Mouse (Mus musculus) gastrocnemius, postnatal 25 days (tissue): ENCODE results near the gene Gsk3a. TPM values are rescaled to one million over a fixed set of nuclear protein-coding genes. Genes with fewer than 3 reads are reported as not detected.

Source experiments
- DNase-seq: peaks from one replicate; pipeline ENCODE4 v3.0.0; 2022
- total RNA-seq, 2 experiments: library from RNA; stranded (reverse); gene quantifications; 1 replicate in 1 of 2; 2 replicates in 1 of 2; pipeline ENCODE4 v1.2.3; 2021

Gene Gsk3a
- total RNA-seq, 2 experiments from 2014 or later, result 59.5 to 66.2 TPM

DNA sequence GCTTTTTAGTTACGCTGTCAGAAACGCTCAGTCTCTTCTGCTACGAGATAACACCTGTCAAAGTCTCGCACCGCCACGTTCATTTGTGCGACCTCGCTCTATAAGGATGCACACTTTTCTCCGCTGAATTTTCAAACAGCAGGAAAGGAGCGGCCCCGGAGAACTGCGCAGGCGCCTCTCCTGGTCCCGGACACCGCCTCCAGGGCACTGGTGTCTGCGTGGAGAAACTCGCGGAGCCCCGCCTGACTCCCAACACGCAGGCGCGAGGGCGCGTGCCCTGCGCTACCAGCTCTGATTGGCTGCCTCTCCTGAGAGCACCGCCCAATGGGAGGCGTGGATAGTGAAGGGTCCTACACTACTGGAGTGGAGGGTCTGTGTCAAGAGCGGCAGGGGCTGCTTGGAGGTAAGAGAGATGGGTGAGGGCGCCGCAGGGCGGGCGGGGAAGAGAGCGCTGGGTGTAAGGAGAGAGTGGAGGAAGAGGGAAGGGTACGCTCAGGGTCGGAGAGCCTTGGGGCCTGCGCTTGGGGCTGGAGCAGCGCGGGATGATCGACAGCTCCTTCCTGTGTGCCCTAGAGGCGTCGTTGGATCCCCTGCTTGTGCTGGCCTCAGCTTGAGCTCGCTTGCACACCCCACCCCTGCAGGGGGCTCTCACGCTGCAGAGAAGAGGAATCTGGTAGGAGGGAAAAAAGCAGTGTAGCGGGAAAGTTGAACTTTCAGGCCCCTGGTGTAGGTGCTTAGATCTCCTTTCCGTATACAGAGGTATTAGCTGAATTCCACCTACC is 16.4 kb downstream of the Gsk3a start, which contains the start of gene Zfp526:
Gene Zfp526, plus strand, starts transcription at position 324 of the 782 bp plus-strand sequence.
- peak; percentile 98 for DNase-seq

DNA sequence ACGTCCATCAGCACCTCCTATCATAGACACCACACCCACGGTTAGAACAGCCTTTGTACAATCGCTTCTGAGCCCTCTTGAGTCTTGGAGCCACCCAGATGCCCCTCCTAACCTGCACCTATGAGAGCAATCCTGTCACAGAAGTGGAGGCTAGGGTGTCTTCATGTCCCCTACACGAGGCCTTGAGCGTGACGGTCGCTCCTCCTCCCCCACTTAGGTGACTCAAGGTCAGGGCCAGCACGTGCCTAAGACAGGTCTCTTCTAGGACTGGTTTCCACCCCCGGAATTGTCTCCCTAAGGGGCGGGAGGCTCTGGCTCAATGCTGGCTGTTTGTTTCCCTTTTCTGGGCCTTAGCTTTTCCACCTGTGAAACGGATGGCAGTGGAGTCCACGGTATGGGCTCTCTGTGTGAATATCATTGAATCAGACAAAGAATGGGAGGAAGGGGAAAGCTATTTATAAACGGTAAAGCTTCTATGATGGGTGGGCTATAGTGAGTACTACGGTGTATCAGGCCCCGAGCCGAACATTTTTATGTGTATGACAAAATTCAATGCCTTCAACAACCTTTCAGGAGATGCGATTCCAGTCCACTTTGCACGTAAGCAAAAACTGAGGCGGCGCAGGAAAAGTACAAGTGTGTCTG is 17.1 kb downstream of the Gsk3a start, which contains the start of gene Dedd2:
Gene Dedd2, minus strand, starts transcription at position 159 of the 645 bp plus-strand sequence.
- DNase-seq, result no peak

GRCm38 (mm10) chr7:25219756-25220456 is 17.7 kb downstream of the Gsk3a start:
- DNase-seq, result peak; percentile 94

GRCm38 (mm10) chr7:25219416-25219750 is 18.3 kb downstream of the Gsk3a start:
- no peak for DNase-seq

DNA sequence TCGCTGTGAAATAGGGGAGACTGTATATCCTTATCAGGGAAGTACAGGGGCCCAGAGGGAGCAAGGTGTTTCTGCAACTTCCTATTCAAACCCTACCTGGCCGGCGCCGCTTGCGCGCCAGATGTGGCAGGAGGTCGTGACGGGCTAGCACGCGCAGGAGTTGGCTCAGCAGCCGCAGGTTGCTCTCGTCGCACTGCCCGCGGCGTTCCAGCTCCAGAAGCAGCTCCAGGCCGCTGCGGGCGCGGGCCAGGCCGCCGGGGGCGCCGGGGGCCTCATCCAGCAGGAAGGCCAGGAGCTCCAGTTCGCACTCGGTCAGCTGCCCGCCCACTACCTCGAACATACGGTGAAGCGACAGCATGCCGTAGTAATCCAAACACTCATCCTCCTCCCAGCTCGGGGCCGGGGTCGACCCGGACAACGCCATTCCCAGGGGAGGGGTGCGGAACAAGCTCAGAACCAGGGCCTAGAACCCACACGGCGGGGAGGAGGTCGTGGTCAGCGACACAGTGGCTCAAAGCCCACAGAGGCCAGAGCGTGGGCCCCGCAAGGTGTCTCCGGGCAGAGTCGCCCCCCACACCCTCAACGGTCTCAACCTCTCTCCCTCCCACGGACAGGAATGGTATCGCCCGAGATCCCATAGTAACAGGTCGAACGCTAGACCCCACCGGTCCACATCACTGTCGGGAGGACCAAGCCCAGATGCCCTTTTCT is 18.8 kb downstream of the Gsk3a start:
- DNase-seq, result no peak

- no peak for DNase-seq
These were observed 19.8 kb downstream of the Gsk3a start for GRCm38 (mm10) chr7:25217653-25218395.

DNA sequence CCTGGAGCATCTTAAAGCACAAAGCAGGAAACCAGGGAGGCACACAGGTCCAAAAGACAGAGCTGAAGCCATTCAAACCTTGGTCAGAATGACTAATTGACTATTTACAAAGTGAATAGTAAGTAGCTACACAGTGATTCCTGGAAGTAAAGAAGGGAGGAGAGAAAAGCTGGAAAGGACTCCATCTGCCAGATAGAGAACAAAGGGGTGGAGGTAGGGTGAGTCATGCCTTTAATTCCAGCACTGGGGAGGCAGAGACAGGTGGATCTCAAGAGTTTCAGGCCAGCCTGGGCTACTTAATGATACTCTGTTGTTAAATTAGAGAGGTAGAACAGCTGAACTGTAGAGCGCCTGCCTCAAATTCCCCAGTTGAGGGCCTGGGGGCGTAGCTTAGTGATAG is 23.5 kb downstream of the Gsk3a start:
- DNase-seq, result no peak

- no peak for DNase-seq
These were observed 24.6 kb downstream of the Gsk3a start for GRCm38 (mm10) chr7:25213099-25213498.

GRCm38 (mm10) chr7:25210482-25210881 is 27.2 kb downstream of the Gsk3a start:
- DNase-seq, result peak; percentile 83

DNA sequence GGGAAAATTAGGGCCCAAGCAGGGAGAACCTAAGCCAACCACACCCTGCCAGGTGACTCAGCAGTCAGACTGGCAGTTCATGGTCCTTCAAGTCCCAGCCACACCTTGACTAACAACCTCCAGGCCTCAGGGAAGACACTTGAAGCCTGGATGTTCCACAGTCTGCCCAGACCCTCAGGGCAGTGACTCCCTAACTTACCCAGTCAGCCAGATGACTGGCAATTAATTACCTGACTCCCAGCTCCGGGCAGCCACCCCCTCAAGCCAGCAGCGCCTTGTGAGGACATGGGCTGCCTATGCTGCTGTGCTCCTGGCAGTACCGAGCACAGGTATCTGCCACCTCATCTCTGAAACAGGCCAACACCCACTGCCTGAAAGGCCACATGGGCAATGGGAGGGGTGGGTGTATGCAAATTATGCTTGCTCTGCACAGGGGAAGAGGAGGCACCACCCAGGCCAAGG is 28.5 kb downstream of the Gsk3a start:
- DNase-seq, result no peak

DNA sequence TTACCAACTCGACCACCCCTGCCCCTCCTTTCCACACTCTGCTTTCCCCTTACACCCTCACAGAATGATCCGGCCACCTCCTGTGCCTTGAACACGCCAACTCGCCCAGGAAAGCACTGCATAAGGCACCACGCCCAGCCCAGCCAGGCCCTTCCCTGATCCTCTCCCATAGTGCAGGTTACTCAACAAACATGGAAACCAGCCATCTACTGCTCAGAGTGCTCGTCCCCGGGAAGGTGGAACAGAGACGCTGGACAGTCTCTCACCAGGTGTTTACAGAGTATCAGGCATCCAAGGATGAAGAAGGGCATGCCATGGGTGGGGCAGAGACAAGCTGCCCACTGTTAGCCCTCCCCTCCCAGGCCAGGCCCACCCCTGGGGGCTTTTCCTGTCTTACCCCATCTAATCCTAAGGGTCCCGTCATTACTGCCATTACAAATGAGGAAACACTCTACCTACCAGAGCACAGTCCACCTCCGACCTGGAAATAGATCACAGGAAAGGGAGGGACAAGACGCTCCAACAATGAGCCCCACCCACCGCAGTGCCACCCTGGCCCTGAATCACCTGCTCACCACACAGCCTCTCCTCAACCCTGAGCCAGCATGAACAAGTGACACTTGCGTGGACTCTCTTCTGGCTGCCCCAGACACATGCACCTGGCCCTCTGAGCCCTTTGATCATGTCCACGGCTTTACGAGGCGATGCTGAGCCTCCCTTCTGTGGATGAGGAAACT is 31.4 kb downstream of the Gsk3a start:
- DNase-seq, result no peak

DNA sequence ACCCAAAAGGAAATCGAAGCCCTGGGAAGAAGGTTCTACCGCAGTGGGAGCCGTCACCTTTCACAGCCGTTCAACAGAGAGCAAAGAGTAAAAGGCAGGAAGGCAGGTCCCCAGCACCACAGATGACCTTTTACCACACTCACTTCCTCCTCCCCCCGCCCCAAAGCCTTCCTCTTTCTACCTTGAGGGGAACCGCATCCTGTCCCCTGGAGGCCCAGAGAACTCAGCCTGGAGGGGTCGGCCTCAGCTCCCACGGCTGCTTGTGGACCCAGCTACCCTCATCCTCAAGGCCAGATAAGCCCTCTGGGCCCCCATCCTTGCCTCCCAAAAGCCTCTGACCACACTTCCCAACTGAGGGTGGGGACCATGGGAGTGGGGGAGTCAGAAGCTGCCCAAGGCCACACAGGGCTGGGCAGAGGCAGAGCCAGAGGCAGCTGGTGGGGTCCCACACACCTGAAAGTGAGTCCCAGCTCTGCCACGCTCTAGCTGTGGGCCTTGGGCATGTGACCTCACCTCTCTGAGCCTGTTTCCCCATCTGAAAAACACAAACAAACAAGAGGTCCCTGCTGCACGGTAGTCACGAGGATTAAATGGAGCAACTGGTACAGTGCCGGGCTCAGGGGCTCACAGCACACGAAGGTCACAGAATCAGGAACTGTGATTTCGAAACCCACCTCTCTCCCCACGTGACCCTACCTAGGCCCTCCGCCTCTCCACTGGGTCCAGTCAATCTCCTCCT is 32.1 kb downstream of the Gsk3a start:
- DNase-seq, result no peak

DNA sequence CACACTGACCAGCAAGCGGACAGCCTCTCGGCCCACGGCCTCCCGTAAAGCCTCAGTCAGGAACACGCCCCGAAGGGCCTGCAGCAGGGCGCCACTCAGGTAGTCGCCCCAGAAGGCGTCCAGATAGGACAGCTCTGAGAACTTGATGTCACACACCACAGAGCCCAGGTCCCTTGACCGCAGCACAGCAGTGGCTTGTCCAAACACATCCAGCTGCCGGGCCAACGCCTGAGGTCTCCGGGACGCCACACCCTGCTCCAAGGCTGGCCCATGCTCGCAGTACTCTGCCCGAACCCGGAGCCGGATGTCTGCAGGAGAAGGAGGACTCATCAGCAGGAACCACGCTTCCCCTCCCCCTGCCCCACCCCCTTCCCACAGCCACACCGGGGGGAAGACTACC is 34.0 kb downstream of the Gsk3a start:
- no peak for DNase-seq

DNA sequence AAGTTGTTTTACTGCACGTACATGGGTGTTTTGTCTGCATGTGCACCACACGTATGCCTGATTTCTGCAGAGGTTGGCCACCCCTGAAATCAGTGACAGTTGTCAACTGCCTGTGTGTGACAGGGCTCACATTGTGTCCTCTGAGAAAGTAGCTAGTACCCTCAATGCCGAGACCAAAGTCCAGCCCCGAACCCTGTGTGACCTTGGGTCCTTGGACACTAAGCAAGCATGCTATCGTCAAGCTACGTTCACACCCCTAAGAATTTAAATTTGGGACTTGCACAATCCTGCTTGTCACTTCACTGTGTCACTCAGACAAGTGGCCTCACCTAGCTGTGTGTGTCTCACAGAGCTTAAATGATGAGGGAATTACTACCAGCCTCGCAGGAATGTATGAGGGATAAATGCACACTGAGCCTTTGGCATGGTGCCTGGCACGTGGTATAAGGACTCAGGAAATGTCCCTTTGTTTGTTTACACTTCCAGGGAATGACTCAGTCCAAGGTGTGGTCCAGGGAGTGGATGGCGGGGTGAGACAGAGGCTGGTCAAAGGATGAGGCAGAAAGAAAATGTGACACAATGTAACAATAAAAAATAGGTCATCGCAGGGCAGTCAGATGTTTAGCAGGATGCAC is 40.1 kb downstream of the Gsk3a start:
- DNase-seq, result no peak

- no peak for DNase-seq
These were observed 41.5 kb downstream of the Gsk3a start for GRCm38 (mm10) chr7:25196107-25196506.

- no peak for DNase-seq
These were observed 42.5 kb downstream of the Gsk3a start for GRCm38 (mm10) chr7:25195148-25195547.

DNA sequence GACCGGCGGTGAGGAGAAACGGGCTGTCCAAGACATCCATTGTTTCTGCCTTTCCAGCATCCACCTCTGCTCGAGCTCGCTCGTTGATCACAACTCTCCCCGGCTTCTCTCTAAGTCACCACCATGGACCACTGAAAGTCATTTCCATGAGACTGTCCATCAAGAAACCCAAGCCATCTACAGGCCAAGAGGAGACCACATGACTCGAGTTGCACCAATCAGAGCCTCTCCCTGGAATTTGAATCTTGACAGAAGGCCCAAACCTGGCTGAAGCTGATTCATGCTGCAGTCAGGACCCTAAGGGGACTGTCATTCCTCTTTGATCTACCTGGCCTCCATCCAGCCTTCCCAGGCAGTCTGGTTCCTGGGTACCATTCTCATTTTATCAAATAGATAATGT is 45.5 kb downstream of the Gsk3a start:
- no peak for DNase-seq

DNA sequence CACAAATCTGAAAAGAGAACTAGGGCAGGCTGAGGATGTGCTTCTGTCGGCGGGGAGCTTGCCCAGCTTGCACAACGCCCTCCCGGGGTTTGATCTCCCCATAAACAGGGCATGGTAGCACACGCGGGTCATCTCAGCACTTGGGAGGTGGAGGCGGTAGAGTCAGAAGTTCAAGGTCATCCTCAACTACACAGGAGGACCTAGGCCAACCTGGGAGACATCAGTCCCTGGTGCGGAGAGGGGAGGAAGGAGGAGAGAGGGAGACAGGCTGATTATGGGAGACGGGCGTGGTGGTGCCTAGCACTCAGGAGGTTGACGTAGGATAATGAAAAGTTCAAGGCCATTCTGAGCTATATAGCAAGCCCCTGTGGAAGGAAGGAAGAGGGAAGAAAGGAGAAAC is 46.8 kb downstream of the Gsk3a start:
- DNase-seq, result no peak
